Mouse (Mus musculus): Measurements from ENCODE around the gene Abr. TPM values are rescaled to one million over a fixed set of nuclear protein-coding genes. Genes with fewer than 3 reads are reported as not detected.
A peak's percentile ranks its signal among the peaks of the same experiment; 100 is the strongest.

Abr gene
- polyA plus RNA-seq, 1 experiment from 2014 or later: 2.8 TPM

GRCm38 (mm10) chr11:76647062-76647461 lies 24.9 kb upstream of the Abr start:
- H3K27ac ChIP-seq: no peak overlapping the region
- ATAC-seq (ENCODE audit: low read depth): no peak
- no peaks in the 10 kb centered on the region for H3K36me3 ChIP-seq
- DNase-seq: no peak
- H3K4me3 ChIP-seq (replicated peaks): no peak overlapping the region
- H3K4me2 ChIP-seq: no peak overlapping the region
- 12% methylated on average over 7 of the region's 7 CpGs for WGBS (ENCODE audit: insufficient replicate concordance)
- 0 out of 2 replicates have a peak, but pooled peaks cover 5% of the 10 kb centered on the region for H3K4me1 ChIP-seq (replicated peaks)
- no peaks in the 10 kb centered on the region for H3K9me3 ChIP-seq (replicated peaks)
- H3K27me3 ChIP-seq: peaks cover 29% of the 10 kb centered on the region
- H3K9ac ChIP-seq: no peak overlapping the region

- under 1% methylated on average over 19 of the region's 19 CpGs for WGBS (ENCODE audit: insufficient replicate concordance)
- peak overlapping the region; percentile 38; the same call in 1 of the 2 replicates for H3K4me2 ChIP-seq
- no peaks in the 10 kb centered on the region for H3K36me3 ChIP-seq
- peak; percentile 46 for DNase-seq
- H3K9ac ChIP-seq: no peak overlapping the region; the same call in 1 of the 2 replicates
- H3K4me3 ChIP-seq (replicated peaks): peak overlapping the region; percentile 22; the same call in 1 of the 2 replicates
- 0 out of 2 replicates have a peak, but pooled peaks cover 5% of the 10 kb centered on the region for H3K4me1 ChIP-seq (replicated peaks)
- no peak for ATAC-seq (ENCODE audit: low read depth)
- H3K9me3 ChIP-seq (replicated peaks): no peaks in the 10 kb centered on the region
- peaks cover 29% of the 10 kb centered on the region for H3K27me3 ChIP-seq
- H3K27ac ChIP-seq: no peak overlapping the region
These were observed 23.8 kb upstream of the Abr start for GRCm38 (mm10) chr11:76645955-76646354.

- Histone ChIP-seq H3K9ac (no peak overlapping the region), H3K4me2 (no peak overlapping the region), H3K4me3 (replicated peaks) (no peak overlapping the region), H3K27me3 (peaks cover 29% of the 10 kb centered on the region), H3K27ac (no peak overlapping the region), H3K36me3 (no peaks in the 10 kb centered on the region), H3K4me1 (replicated peaks) (0 out of 2 replicates have a peak, but pooled peaks cover 5% of the 10 kb centered on the region), H3K9me3 (replicated peaks) (no peaks in the 10 kb centered on the region)
- ATAC-seq (ENCODE audit: low read depth): no peak
- DNase-seq: no peak
- WGBS (ENCODE audit: insufficient replicate concordance): 35% methylated on average over 9 of the region's 9 CpGs
These were observed 22.9 kb upstream of the Abr start for GRCm38 (mm10) chr11:76645036-76645435.

- ATAC-seq (ENCODE audit: low read depth): no peak
- WGBS (ENCODE audit: insufficient replicate concordance): 63% methylated on average over 6 of the region's 6 CpGs
These were observed 22.1 kb upstream of the Abr start for GRCm38 (mm10) chr11:76644257-76644656.

GRCm38 (mm10) chr11:76640231-76640630 lies 18.1 kb upstream of the Abr start:
- H3K4me2 ChIP-seq: no peak overlapping the region
- no peaks in the 10 kb centered on the region for H3K36me3 ChIP-seq
- no peaks in the 10 kb centered on the region for H3K9me3 ChIP-seq (replicated peaks)
- H3K27me3 ChIP-seq: peaks cover 10% of the 10 kb centered on the region
- no peaks in the 10 kb centered on the region for H3K4me1 ChIP-seq (replicated peaks)
- DNase-seq: no peak
- H3K9ac ChIP-seq: no peak overlapping the region
- H3K27ac ChIP-seq: no peak overlapping the region
- no peak overlapping the region for H3K4me3 ChIP-seq (replicated peaks)
- no peak for ATAC-seq (ENCODE audit: low read depth)
- 61% methylated on average over 4 of the region's 4 CpGs for WGBS (ENCODE audit: insufficient replicate concordance)

More at GRCm38 (mm10) chr11:76644257-76644656, 22.1 kb upstream of the Abr start:
- H3K27ac ChIP-seq: no peak overlapping the region
- H3K36me3 ChIP-seq: no peaks in the 10 kb centered on the region
- H3K9me3 ChIP-seq (replicated peaks): no peaks in the 10 kb centered on the region
- no peak overlapping the region for H3K4me2 ChIP-seq
- DNase-seq: no peak
- H3K9ac ChIP-seq: no peak overlapping the region
- no peak overlapping the region for H3K4me3 ChIP-seq (replicated peaks)
- H3K4me1 ChIP-seq (replicated peaks): 0 out of 2 replicates have a peak, but pooled peaks cover 5% of the 10 kb centered on the region
- peaks cover 29% of the 10 kb centered on the region for H3K27me3 ChIP-seq

GRCm38 (mm10) chr11:76639269-76639985 lies 17.3 kb upstream of the Abr start:
- H3K4me1 ChIP-seq (replicated peaks): no peaks in the 10 kb centered on the region
- no peak for ATAC-seq (ENCODE audit: low read depth)

GRCm38 (mm10) chr11:76630487-76630886 lies 8.4 kb upstream of the Abr start:
- Histone ChIP-seq H3K9ac (no peak overlapping the region), H3K4me2 (no peak overlapping the region), H3K27ac (no peak overlapping the region), H3K36me3 (no peaks in the 10 kb centered on the region), H3K27me3 (peaks cover 4% of the 10 kb centered on the region; the same call in 1 of the 2 replicates), H3K4me1 (replicated peaks) (no peaks in the 10 kb centered on the region; the same call in 1 of the 2 replicates), H3K9me3 (replicated peaks) (no peaks in the 10 kb centered on the region), H3K4me3 (replicated peaks) (no peak overlapping the region)
- ATAC-seq (ENCODE audit: low read depth) (no peak), DNase-seq (no peak)
- WGBS (ENCODE audit: insufficient replicate concordance): 60% methylated on average over 5 of the region's 5 CpGs

More at GRCm38 (mm10) chr11:76639269-76639985, 17.3 kb upstream of the Abr start:
- 71% methylated on average over 17 of the region's 17 CpGs for WGBS (ENCODE audit: insufficient replicate concordance)
- H3K27ac ChIP-seq: no peak overlapping the region
- DNase-seq: no peak
- no peak overlapping the region for H3K4me3 ChIP-seq (replicated peaks)
- H3K36me3 ChIP-seq: no peaks in the 10 kb centered on the region
- H3K9ac ChIP-seq: no peak overlapping the region
- no peaks in the 10 kb centered on the region for H3K9me3 ChIP-seq (replicated peaks)
- peaks cover 2% of the 10 kb centered on the region for H3K27me3 ChIP-seq
- no peak overlapping the region for H3K4me2 ChIP-seq

GRCm38 (mm10) chr11:76630023-76630422 lies 7.9 kb upstream of the Abr start:
- WGBS (ENCODE audit: insufficient replicate concordance): 31% methylated on average over 2 of the region's 2 CpGs
- Histone ChIP-seq H3K9ac (no peak overlapping the region), H3K4me3 (replicated peaks) (no peak overlapping the region), H3K27me3 (peaks cover 4% of the 10 kb centered on the region), H3K4me1 (replicated peaks) (no peaks in the 10 kb centered on the region; the same call in 1 of the 2 replicates), H3K36me3 (no peaks in the 10 kb centered on the region), H3K27ac (no peak overlapping the region), H3K9me3 (replicated peaks) (no peaks in the 10 kb centered on the region), H3K4me2 (no peak overlapping the region)
- no peak for DNase-seq
- no peak for ATAC-seq (ENCODE audit: low read depth)

GRCm38 (mm10) chr11:76628613-76629012 lies 6.5 kb upstream of the Abr start:
- ATAC-seq (ENCODE audit: low read depth) (no peak), DNase-seq (no peak)
- Histone ChIP-seq H3K36me3 (no peaks in the 10 kb centered on the region), H3K9ac (no peak overlapping the region), H3K27ac (no peak overlapping the region), H3K9me3 (replicated peaks) (no peaks in the 10 kb centered on the region), H3K4me1 (replicated peaks) (peaks cover 2% of the 10 kb centered on the region; the same call in 1 of the 2 replicates), H3K4me2 (no peak overlapping the region), H3K27me3 (peaks cover 18% of the 10 kb centered on the region), H3K4me3 (replicated peaks) (no peak overlapping the region)
- 10% methylated on average over 5 of the region's 5 CpGs for WGBS (ENCODE audit: insufficient replicate concordance)

- Histone ChIP-seq H3K36me3 (no peaks in the 10 kb centered on the region), H3K27me3 (peaks cover 55% of the 10 kb centered on the region), H3K4me2 (no peak overlapping the region), H3K4me3 (replicated peaks) (no peak overlapping the region), H3K27ac (no peak overlapping the region), H3K4me1 (replicated peaks) (peaks cover 11% of the 10 kb centered on the region), H3K9me3 (replicated peaks) (no peaks in the 10 kb centered on the region), H3K9ac (no peak overlapping the region)
- WGBS (ENCODE audit: insufficient replicate concordance): 56% methylated on average over 3 of the region's 3 CpGs
- ATAC-seq (ENCODE audit: low read depth) (no peak), DNase-seq (no peak)
These were observed 2.8 kb upstream of the Abr start for GRCm38 (mm10) chr11:76624881-76625280.

- H3K4me2 ChIP-seq: no peak overlapping the region
- 48% methylated on average over 10 of the region's 10 CpGs for WGBS (ENCODE audit: insufficient replicate concordance)
- ATAC-seq (ENCODE audit: low read depth): no peak
These were observed 2.0 kb upstream of the Abr start for GRCm38 (mm10) chr11:76624071-76624470.

More at GRCm38 (mm10) chr11:76624071-76624470, 2.0 kb upstream of the Abr start:
- Histone ChIP-seq H3K4me1 (replicated peaks) (peaks cover 11% of the 10 kb centered on the region), H3K9ac (no peak overlapping the region), H3K27me3 (peaks cover 63% of the 10 kb centered on the region), H3K36me3 (no peaks in the 10 kb centered on the region), H3K27ac (no peak overlapping the region), H3K4me3 (replicated peaks) (no peak overlapping the region), H3K9me3 (replicated peaks) (no peaks in the 10 kb centered on the region)
- DNase-seq: no peak

Measured in liver, embryonic 13.5 days (tissue).